Mouse (Mus musculus) hindbrain, embryonic 15.5 days (tissue): ENCODE data around the gene Ankrd39. TPM values are rescaled to one million over a fixed set of nuclear protein-coding genes. Genes with fewer than 3 reads are reported as not detected.
A peak's percentile ranks its signal among the peaks of the same experiment; 100 is the strongest.

Experiments
- ATAC-seq: fragments of 200-750 bp; cut with Nextera tagmentation; 2 replicates; pipeline ENCODE4 v1.8.0; 2017; ENCODE audit warnings: low read depth, moderate number of reproducible peaks, moderate TSS enrichment; ENCODE audit not compliant: low FRiP score
- H3K27ac ChIP-seq: fragments of 300-500 bp; sonication (generic); replicated peaks from 2 replicates; pipeline ENCODE4 v1.5.1; 2015; ENCODE audit warnings: mild to moderate bottlenecking, inconsistent platforms
- H3K27me3 ChIP-seq: fragments of 300-500 bp; sonication (generic); 2 replicates; pipeline ENCODE4 v1.6.1; 2015; ENCODE audit warnings: control low read depth, inconsistent platforms
- H3K36me3 ChIP-seq: fragments of 300-500 bp; sonication (generic); 2 replicates; pipeline ENCODE4 v1.6.1; 2015; ENCODE audit warnings: control low read depth, inconsistent platforms
- H3K4me1 ChIP-seq: fragments of 300-500 bp; sonication (generic); replicated peaks from 2 replicates; pipeline ENCODE4 v1.6.1; 2015; ENCODE audit warnings: control low read depth, inconsistent platforms
- H3K4me2 ChIP-seq: fragments of 300-500 bp; sonication (generic); 2 replicates; pipeline ENCODE4 v1.6.1; 2015; ENCODE audit warnings: moderate library complexity, mild to moderate bottlenecking, inconsistent platforms
- H3K4me3 ChIP-seq: fragments of 300-500 bp; sonication (generic); 2 replicates; pipeline ENCODE4 v1.5.1; 2015; ENCODE audit warnings: mild to moderate bottlenecking, inconsistent platforms
- H3K9ac ChIP-seq: fragments of 300-500 bp; sonication (generic); 2 replicates; pipeline ENCODE4 v1.6.1; 2015; ENCODE audit warnings: inconsistent platforms
- H3K9me3 ChIP-seq: fragments of 300-500 bp; sonication (generic); 2 replicates; pipeline ENCODE4 v1.6.1; 2016; ENCODE audit warnings: control low read depth, inconsistent platforms
- WGBS: fragments of 180-500 bp; shearing (Covaris S2); methylation state at CpG from one replicate; pipeline ENCODE4 v1.1.7; 2015; 5-methylcytosine and 5-hydroxymethylcytosine counted together
- polyA plus RNA-seq: library from polyadenylated mRNA; unstranded; fragments of >200 nt; fragmentation: Nextera tagmentation; extraction: Ambion mirVana; gene quantifications from 2 replicates; pipeline ENCODE4 v1.2.1, GENCODE M21; 2015

Gene Ankrd39
- polyA plus RNA-seq: 28.7 and 29.9 TPM in 2 replicates

DNA sequence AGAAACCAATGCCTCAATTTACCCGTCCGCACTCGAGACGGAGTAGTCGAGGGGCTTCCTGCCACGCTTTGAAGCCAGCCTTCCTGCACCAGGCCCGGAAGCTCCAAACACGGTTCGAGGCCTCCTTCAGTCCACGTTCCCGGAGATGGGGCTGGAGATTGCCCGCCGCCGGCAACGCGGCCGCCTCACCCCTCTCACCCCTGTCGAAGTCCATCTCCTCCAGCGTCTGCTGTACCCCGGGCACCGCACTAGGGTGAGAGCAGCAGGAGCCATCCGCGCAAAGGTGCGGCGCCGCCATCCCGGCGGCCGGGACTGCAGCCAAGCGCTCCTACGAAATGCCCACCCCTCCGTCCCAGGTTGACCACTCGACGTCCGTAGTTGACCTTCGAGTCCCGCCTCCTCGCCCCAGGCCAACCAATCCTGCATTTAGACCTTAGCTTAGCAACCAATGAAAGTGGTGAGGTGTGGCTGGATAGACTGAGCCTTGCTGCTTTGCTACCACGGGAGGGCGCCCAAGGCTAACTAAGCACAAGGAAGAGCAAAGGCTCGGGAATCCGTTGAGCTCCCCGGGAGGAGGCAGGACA is at the start of gene Ankrd39:
Ankrd39 (minus strand) TSS at position 558 of the 584 bp plus-strand sequence.
- Histone ChIP-seq H3K9me3 (no peaks in the 10 kb centered on the region), H3K27me3 (no peaks in the 10 kb centered on the region), H3K4me2 (peak within 1 kb of the TSS; percentile 82), H3K9ac (peak within 1 kb of the TSS; percentile 66), H3K36me3 (peaks cover 39% of the 10 kb centered on the region), H3K4me1 (peaks cover 41% of the 10 kb centered on the region), H3K4me3 (peak within 1 kb of the TSS; percentile 59), H3K27ac (peak within 1 kb of the TSS; percentile 76)
- peak; percentile 97 for ATAC-seq
- WGBS: under 1% methylated on average over 43 of the region's 43 CpGs

GRCm38 (mm10) chr1:36596114-36596513 is 48.9 kb upstream of the Ankrd39 start:
- 0 out of 2 replicates have a peak, but pooled peaks cover 4% of the 10 kb centered on the region for H3K27me3 ChIP-seq
- H3K4me3 ChIP-seq: no peak overlapping the region
- no peaks in the 10 kb centered on the region for H3K9me3 ChIP-seq
- peak overlapping the region; percentile 17; the same call in 1 of the 2 replicates for H3K4me2 ChIP-seq
- H3K9ac ChIP-seq: no peak overlapping the region
- H3K4me1 ChIP-seq: peaks cover 12% of the 10 kb centered on the region
- peak overlapping the region; percentile 77 for H3K27ac ChIP-seq
- 8% methylated on average over 4 of the region's 4 CpGs for WGBS
- H3K36me3 ChIP-seq: no peaks in the 10 kb centered on the region
- peak; percentile 88 for ATAC-seq

- Histone ChIP-seq H3K27ac (peak overlapping the region; percentile 77), H3K36me3 (no peaks in the 10 kb centered on the region), H3K9ac (no peak overlapping the region), H3K4me1 (peaks cover 16% of the 10 kb centered on the region), H3K4me2 (no peak overlapping the region), H3K9me3 (no peaks in the 10 kb centered on the region), H3K27me3 (no peaks in the 10 kb centered on the region), H3K4me3 (no peak overlapping the region)
- WGBS: 47% methylated on average over 10 of the region's 10 CpGs
- peak; percentile 60; the same call in 1 of the 2 replicates for ATAC-seq
These were observed 48.1 kb upstream of the Ankrd39 start for GRCm38 (mm10) chr1:36595167-36595931.

DNA sequence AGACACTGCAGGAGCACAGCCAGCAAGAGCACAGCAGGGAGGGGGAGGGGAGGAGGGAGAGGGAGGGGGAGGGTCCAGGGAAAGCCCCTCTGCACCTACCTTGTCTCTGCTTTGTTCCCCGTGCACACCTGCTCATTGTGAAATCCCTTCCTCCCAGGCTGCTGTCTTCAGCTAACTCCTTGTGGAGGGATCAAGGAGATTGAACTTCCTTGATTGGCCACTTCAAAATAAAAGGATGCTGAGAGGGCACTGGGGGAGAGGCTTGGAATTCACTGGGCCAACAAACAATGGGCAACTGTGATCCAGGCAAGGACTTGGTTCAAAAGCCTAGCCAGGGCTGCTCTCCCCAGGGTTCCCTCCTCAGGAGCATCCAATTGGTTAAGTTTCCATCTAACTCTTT is 45.9 kb upstream of the Ankrd39 start:
- no peak for ATAC-seq
- Histone ChIP-seq H3K4me3 (no peak overlapping the region), H3K9ac (no peak overlapping the region), H3K27me3 (no peaks in the 10 kb centered on the region), H3K4me1 (peaks cover 38% of the 10 kb centered on the region), H3K27ac (no peak overlapping the region), H3K9me3 (no peaks in the 10 kb centered on the region), H3K36me3 (no peaks in the 10 kb centered on the region), H3K4me2 (no peak overlapping the region)
- WGBS: 8% methylated on average over 1 of the region's 1 CpGs

- H3K9me3 ChIP-seq: no peaks in the 10 kb centered on the region
- no peak overlapping the region for H3K9ac ChIP-seq
- H3K4me3 ChIP-seq: no peak overlapping the region
- H3K36me3 ChIP-seq: no peaks in the 10 kb centered on the region
- no peaks in the 10 kb centered on the region for H3K27me3 ChIP-seq
- 90% methylated on average over 2 of the region's 2 CpGs for WGBS
- H3K27ac ChIP-seq: no peak overlapping the region
- peaks cover 38% of the 10 kb centered on the region for H3K4me1 ChIP-seq
- no peak overlapping the region for H3K4me2 ChIP-seq
- no peak for ATAC-seq
These were observed 44.2 kb upstream of the Ankrd39 start for GRCm38 (mm10) chr1:36591408-36591807.

DNA sequence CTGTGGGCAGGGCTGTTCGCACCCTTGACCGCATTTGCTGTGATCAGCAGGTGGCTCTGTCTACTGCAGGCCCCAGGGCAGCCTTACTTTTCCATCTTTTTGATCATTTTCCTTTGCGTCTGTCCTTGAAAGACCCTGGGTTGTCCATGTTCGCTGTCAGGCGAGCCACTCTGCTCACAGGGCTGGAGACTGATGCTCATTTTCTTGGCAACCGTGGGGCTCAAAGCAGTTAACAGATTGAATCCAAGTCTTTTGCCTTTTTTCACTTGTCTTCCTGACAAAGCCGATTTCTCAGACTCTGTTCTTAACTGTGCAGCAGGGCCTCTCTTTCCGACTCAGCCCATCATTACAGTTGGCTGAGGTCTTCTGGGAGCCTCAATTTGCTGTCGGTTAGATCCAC is 43.4 kb upstream of the Ankrd39 start:
- Histone ChIP-seq H3K27me3 (no peaks in the 10 kb centered on the region), H3K4me2 (no peak overlapping the region), H3K4me1 (peaks cover 33% of the 10 kb centered on the region), H3K4me3 (no peak overlapping the region), H3K36me3 (no peaks in the 10 kb centered on the region), H3K27ac (no peak overlapping the region), H3K9me3 (no peaks in the 10 kb centered on the region), H3K9ac (no peak overlapping the region)
- 59% methylated on average over 9 of the region's 9 CpGs for WGBS
- no peak for ATAC-seq

DNA sequence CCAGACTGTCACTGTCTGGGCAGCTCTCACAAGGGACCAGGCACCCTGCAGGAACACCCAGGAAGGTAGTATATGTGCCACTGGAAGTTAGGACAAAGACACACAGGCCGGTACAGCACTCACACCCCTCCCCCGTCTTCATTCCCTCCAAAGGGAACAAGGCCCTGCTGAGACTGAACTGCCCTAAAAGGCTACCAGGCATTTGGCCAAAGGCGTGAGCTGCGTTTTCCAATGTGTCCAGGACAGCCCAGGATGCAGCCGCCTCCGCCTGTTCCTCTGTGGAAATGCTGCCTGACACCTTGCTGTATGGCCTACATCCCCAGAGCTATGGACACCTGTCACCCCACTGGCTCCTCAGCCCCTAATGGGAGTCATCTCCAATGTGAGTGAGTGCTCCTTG is 42.2 kb upstream of the Ankrd39 start:
- Histone ChIP-seq H3K27me3 (no peaks in the 10 kb centered on the region), H3K4me1 (peaks cover 27% of the 10 kb centered on the region), H3K4me3 (no peak overlapping the region), H3K27ac (no peak overlapping the region), H3K9me3 (no peaks in the 10 kb centered on the region), H3K36me3 (no peaks in the 10 kb centered on the region), H3K4me2 (no peak overlapping the region), H3K9ac (no peak overlapping the region)
- 40% methylated on average over 6 of the region's 6 CpGs for WGBS
- ATAC-seq: peak; percentile 35; the same call in 1 of the 2 replicates

DNA sequence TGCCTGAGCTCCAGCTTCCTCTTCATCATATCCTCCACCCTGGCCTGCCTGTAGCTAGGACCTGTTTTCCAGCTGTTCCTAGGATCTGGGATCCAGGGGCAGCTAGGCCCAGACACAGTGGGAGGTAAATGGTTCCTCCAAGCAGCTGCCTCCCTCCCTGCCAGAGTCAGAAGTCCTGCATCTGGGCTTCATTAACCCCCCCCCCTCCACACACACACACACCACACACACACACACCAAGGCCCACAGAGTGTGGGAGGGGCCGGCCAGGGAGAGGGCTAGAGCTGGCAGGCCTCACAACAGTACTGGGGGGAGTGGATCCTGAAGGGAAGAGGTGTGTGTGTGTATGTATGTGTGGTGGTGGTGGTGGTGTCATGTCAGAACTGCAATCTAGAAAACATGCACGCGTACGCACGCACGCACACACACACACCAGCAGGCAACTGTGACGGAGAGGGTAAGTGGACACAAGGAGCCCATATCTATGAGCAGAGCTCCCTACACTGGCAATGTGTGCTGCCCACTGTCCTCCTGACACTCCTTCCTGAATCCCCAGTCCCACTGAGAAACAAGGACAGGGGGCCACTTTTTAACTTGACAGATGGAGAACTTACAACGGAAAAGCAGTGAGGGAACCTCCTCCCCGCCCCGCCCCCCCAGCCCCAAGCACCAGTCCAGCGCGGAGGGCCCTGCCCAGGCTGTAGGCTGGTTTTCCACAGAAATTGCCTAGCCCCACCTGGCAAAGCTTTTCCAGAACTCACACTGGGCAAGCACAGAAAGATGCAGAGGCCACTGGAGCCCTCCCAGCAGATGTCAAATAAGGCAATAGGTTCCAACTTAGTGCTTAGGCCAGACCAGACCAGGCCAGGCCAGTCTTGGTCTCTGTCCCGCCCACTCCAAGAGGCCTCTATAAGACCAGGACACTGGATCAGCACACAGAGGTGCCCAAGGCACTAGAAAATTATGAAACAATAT is 41.5 kb upstream of the Ankrd39 start:
- H3K4me1 ChIP-seq: peaks cover 27% of the 10 kb centered on the region
- H3K9me3 ChIP-seq: no peaks in the 10 kb centered on the region
- no peak overlapping the region for H3K4me3 ChIP-seq
- H3K9ac ChIP-seq: no peak overlapping the region
- H3K36me3 ChIP-seq: no peaks in the 10 kb centered on the region
- H3K27me3 ChIP-seq: no peaks in the 10 kb centered on the region
- H3K4me2 ChIP-seq: no peak overlapping the region
- peak; percentile 61 for ATAC-seq
- 0 out of 2 replicates have a peak overlapping the region, but pooled peaks have one; percentile 11 for H3K27ac ChIP-seq
- WGBS: 58% methylated on average over 13 of the region's 13 CpGs

GRCm38 (mm10) chr1:36587860-36588259 is 40.6 kb upstream of the Ankrd39 start:
- H3K4me1 ChIP-seq: peaks cover 27% of the 10 kb centered on the region
- no peaks in the 10 kb centered on the region for H3K36me3 ChIP-seq
- no peak overlapping the region for H3K27ac ChIP-seq
- no peaks in the 10 kb centered on the region for H3K27me3 ChIP-seq
- no peak for ATAC-seq
- WGBS: 90% methylated on average over 6 of the region's 6 CpGs
- H3K4me2 ChIP-seq: no peak overlapping the region
- no peak overlapping the region for H3K4me3 ChIP-seq
- no peaks in the 10 kb centered on the region for H3K9me3 ChIP-seq
- H3K9ac ChIP-seq: no peak overlapping the region

DNA sequence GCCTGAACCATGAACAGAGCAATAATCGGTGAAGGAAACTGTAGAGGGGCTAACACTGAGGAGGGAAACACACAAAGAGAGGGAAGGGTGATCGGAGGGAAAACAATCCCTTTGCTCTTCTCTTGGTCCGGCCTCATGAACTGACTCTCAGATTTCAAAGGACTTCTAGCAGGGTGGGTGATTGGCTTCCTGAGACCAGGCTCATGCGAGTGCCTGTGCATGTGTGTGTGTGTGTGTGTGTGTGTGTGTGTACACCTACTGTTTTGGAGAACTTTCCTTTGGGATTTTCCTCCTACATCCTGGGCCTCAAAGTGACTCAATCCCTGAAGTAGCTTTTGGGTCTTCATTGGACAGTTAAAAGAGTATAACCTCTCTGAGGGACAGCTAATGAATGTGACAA is 39.0 kb upstream of the Ankrd39 start:
- H3K36me3 ChIP-seq: no peaks in the 10 kb centered on the region
- 71% methylated on average over 4 of the region's 4 CpGs for WGBS
- H3K4me3 ChIP-seq: no peak overlapping the region
- H3K9ac ChIP-seq: no peak overlapping the region
- no peak overlapping the region for H3K4me2 ChIP-seq
- peaks cover 28% of the 10 kb centered on the region for H3K4me1 ChIP-seq
- no peak overlapping the region for H3K27ac ChIP-seq
- no peak for ATAC-seq
- no peaks in the 10 kb centered on the region for H3K9me3 ChIP-seq
- H3K27me3 ChIP-seq: no peaks in the 10 kb centered on the region

DNA sequence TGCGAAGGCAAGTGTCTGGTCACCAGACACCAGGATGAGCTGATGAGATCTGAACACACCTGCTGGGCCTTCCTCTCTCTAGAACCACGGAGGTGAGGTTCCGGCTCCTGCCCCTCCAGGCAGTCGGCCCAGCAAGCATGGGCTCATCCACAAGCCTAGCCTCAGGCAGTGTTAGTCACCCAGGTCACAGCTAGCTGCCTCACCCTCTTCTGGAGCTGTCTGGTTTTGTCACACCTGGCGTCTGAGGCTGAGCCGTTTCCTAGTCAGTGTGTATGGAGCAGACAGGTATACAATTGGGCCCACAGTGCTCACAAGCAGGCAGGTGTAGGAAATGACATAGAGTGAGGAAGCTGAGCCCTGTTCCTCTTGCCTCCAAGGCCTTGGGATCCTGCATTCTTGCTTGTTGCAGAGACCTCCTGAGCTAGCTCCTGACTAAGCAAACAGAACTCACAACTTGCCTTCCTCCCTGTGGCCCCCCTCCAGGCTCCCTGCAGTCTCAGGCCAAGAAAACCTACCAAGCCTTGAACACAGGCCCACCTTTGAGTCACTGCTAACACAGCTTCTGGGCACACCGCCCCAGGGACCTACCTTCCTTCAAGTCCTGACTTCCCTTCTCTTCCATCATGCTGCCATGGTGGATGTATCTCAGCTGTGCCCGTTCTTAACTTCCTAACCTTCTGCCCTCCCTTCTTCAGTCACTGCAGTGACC is 36.3 kb upstream of the Ankrd39 start:
- Histone ChIP-seq H3K27ac (no peak overlapping the region), H3K36me3 (no peaks in the 10 kb centered on the region), H3K9me3 (no peaks in the 10 kb centered on the region), H3K27me3 (no peaks in the 10 kb centered on the region), H3K4me3 (no peak overlapping the region), H3K4me2 (no peak overlapping the region), H3K4me1 (peaks cover 23% of the 10 kb centered on the region), H3K9ac (no peak overlapping the region)
- 88% methylated on average over 8 of the region's 8 CpGs for WGBS
- ATAC-seq: no peak
